Mouse (Mus musculus): ENCODE data around the gene Ergic1.

The Ergic1 gene

GRCm38 (mm10) chr17:26540083-26540482, 21.2 kb upstream of the Ergic1 start:
- DNase-seq, result no peak

GRCm38 (mm10) chr17:26544319-26544963, 16.8 kb upstream of the Ergic1 start:
- no peak for DNase-seq

- DNase-seq, result no peak
Measured at GRCm38 (mm10) chr17:26547771-26548170, 13.5 kb upstream of the Ergic1 start.

- DNase-seq, result no peak
Measured at GRCm38 (mm10) chr17:26548566-26548965, 12.7 kb upstream of the Ergic1 start.

GRCm38 (mm10) chr17:26549148-26549809, 12.0 kb upstream of the Ergic1 start:
- no peak for DNase-seq

GRCm38 (mm10) chr17:26551104-26551503, 10.2 kb upstream of the Ergic1 start:
- DNase-seq, result no peak

GRCm38 (mm10) chr17:26553033-26553432, 8.3 kb upstream of the Ergic1 start:
- DNase-seq, result no peak

- peak; percentile 33 for DNase-seq
Measured at GRCm38 (mm10) chr17:26560526-26561289, 581 bp upstream of the Ergic1 start.

GRCm38 (mm10) chr17:26561651-26562181, 427 bp downstream of the Ergic1 start, which contains the start of gene Dusp1:
Gene Dusp1 (minus strand): TSS chr17:26562128.
- DNase-seq, result no peak

GRCm38 (mm10) chr17:26562292-26562691, 1.0 kb downstream of the Ergic1 start:
- DNase-seq, result no peak

- DNase-seq, result no peak
Measured at GRCm38 (mm10) chr17:26563476-26563875, 2.2 kb downstream of the Ergic1 start.

- DNase-seq, result no peak
Measured at GRCm38 (mm10) chr17:26564439-26564838, 3.1 kb downstream of the Ergic1 start.

- DNase-seq, result no peak
Measured at GRCm38 (mm10) chr17:26567142-26567817, 6.0 kb downstream of the Ergic1 start.

GRCm38 (mm10) chr17:26567818-26568173, 6.5 kb downstream of the Ergic1 start:
- DNase-seq, result no peak

GRCm38 (mm10) chr17:26569594-26570350, 8.5 kb downstream of the Ergic1 start:
- no peak for DNase-seq

- no peak for DNase-seq
Measured at GRCm38 (mm10) chr17:26570651-26571118, 9.4 kb downstream of the Ergic1 start.

GRCm38 (mm10) chr17:26571377-26571776, 10.1 kb downstream of the Ergic1 start:
- no peak for DNase-seq

- peak; percentile 45 for DNase-seq
Measured at GRCm38 (mm10) chr17:26572265-26572664, 11.0 kb downstream of the Ergic1 start.

GRCm38 (mm10) chr17:26574118-26574517, 12.8 kb downstream of the Ergic1 start:
- DNase-seq, result no peak

GRCm38 (mm10) chr17:26574701-26575100, 13.4 kb downstream of the Ergic1 start:
- no peak for DNase-seq

- DNase-seq, result no peak
Measured at GRCm38 (mm10) chr17:26575786-26576690, 14.7 kb downstream of the Ergic1 start.
